Mouse (Mus musculus) activated CD4-positive, CD25-positive, alpha-beta regulatory T cell, adult 4 months (primary cell): Measurements from ENCODE around the gene Catsper1. TPM values are rescaled to one million over a fixed set of nuclear protein-coding genes. Genes with fewer than 3 reads are reported as not detected.

Experiments used
- ATAC-seq: one replicate; pipeline ENCODE4 v1.8.0; 2017
- polyA plus RNA-seq, 2 experiments: library from polyadenylated mRNA; unstranded; fragments of 100-300 nt; shearing (Covaris generic); gene quantifications; one replicate each; pipeline ENCODE4 v1.2.1; 2017

Catsper1 gene
- polyA plus RNA-seq, 2 experiments from 2014 or later = not detected

- no peak for ATAC-seq
Observed at GRCm38 (mm10) chr19:5356080-5356479, 20.5 kb downstream of the Catsper1 start.

DNA sequence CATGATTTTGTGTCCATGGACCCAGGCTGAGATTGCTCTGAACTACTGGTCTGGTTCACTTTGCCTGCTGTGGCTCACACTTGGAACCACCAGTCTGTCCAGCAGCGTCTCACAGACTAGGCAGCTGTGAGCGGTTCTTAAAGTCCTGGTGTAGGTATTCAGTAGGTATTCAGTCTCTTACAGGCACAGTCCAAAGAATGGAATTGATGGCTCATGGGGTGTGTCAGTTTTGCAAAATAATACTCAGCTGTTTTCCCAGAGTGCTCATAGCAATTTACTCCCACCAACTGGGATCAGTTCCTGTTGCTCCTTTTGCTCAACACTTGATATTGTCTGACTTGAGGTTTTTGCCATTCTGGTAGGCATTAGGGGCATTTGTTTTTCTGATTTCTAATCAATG is 26.6 kb downstream of the Catsper1 start:
- no peak for ATAC-seq

- ATAC-seq = peak; percentile 21
Observed at GRCm38 (mm10) chr19:5364124-5364523, 28.6 kb downstream of the Catsper1 start.

DNA sequence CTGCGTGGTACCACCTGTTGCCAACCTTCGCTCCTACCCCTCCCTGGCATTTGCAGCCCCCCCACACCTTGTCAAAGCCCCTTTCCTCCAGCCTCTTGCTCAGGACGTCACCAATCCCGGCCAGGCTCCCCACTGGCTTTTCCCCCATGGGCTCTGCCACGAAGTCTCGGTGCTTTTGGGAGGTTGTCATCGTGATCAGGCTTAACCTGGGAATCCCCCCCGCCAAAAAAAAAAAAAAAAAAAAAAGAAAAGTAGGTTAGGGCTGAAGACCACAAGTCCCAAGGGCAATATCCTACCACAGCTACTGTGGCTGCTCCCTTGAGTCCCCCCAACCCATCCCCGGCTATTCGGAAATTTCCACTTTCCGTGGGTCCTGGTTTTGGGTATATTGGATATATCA is 30.2 kb downstream of the Catsper1 start:
- no peak for ATAC-seq

DNA sequence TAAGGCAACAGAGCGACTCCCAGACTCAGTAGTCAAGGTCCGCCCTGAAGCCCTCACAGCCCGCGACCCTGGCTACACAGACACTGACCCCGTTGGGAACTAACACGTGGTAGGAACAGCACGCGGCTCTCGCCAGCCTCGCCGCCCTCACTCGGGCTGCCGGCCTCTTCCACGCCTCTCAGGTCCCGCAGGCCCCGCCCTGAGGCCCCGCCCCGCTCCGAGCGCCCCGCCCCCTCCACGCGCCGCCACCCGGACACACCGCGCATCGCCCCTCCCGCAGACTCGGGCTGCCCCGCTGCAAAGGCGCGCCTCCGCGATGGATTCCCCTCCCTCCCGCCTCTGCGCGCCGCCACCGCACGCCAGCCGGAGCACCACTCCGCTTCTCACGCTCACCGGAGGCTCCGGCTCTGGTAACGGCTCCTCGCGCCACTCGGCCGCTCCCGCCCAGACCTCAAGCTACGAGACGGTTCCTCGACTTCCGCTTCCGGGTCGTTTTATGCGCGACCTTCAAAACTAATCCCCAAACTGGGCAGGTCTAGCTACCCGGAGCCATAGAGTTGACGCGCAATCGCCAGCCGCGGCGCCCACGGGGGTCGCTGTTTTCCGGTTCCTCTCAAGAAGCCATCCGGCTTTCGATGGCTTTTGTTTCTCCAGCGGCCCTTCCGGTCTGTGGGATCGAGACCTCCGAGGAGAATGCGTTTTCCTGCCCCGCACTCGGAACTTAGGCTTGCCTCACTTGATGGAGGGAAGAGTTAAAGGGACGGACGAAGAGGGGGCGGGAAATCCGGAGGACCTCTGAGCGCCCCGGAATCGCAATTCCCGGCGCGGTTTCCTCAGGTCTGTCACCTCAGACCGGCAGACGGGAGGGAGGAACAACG is 30.9 kb downstream of the Catsper1 start, which contains the start of gene Eif1ad:
Gene Eif1ad, plus strand, starts transcription at position 567 of the 878 bp plus-strand sequence.
- peak; percentile 80 for ATAC-seq

- ATAC-seq = no peak
Observed at GRCm38 (mm10) chr19:5367053-5367359, 31.5 kb downstream of the Catsper1 start, which contains the start of gene Banf1. Banf1 (minus strand) TSS chr19:5367168.

DNA sequence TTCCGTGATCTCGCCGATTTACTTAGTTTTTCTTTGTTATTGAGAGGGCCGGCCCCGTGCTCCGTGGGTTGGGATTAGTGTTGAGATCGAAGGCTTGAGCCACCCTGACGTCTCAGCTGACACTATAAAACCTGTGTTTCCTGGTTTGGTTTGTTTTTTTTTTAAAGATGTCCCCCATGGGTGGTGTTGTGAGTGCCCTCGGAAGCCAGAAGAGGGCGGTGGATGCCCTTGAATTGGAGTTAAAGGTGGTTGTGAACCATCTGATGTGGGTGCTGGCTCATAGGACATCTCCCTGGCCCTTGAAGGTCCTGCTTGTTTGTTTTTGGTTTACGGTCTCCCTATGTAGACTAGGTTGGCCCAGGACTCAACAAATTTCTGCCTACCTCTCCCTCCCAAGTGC is 31.9 kb downstream of the Catsper1 start:
- no peak for ATAC-seq

- ATAC-seq = no peak
Observed at GRCm38 (mm10) chr19:5370932-5371331, 35.4 kb downstream of the Catsper1 start.

DNA sequence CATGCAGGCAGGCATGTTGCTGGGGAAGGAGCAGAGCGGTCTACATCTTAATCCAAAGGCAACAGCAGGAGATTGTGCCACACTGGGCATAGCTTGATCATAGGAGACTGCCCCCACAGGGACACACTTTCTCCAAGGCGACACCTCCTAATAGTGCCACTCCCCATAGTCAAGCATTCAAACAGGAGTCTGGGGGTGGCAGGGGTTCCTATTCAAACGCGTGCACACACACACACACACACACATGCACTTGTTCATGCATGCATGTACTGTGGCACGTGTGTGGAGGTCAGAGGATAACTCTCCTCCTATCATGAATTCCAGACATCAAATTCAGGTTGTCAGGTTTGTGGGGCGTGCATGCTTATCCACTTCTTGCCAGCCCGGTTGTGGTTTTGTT is 37.2 kb downstream of the Catsper1 start:
- no peak for ATAC-seq

GRCm38 (mm10) chr19:5374177-5374576 is 38.6 kb downstream of the Catsper1 start:
- ATAC-seq = no peak

GRCm38 (mm10) chr19:5374748-5375147 is 39.2 kb downstream of the Catsper1 start:
- no peak for ATAC-seq

DNA sequence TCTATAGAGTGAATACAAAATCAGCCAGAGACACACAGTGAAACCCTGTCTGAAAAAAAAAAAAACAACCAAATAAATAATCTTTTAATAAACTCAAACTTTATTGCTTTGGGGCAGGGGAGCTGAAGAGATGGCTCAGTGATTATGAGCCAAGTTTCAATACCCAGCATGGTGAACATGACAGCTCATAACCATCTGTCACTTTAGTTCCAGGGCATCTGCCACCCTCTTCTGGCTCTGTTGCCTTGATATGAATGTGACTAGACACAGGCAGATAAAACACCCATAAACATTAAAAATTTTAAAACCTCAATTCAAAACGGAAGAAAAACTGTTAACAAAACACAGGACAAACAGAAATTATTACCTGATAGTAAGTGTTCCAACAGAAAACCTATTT is 41.9 kb downstream of the Catsper1 start:
- ATAC-seq = no peak

- ATAC-seq = no peak
Observed at GRCm38 (mm10) chr19:5383326-5383725, 47.8 kb downstream of the Catsper1 start.

DNA sequence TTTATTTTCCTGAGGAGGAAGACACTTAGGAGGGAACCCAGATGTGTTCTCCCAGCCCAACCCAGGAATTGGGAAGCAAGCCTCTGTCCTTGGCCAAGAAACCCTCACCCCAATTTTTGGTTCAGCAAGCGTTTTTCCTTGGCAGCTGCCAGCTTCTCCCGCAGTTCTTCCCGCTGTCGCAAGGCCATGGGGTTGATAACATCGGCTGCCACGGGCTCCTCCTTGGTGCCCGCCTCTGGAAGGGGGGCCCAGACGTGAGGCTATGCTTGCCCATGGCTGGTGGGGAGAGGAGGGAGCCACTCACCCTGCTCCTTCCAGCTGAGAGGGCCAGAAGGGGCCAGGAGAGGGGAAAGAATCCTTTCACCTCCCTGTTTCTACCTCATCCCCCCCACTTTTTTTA is 49.2 kb downstream of the Catsper1 start:
- no peak for ATAC-seq

GRCm38 (mm10) chr19:5388011-5388441 is 52.5 kb downstream of the Catsper1 start:
- no peak for ATAC-seq

GRCm38 (mm10) chr19:5388588-5389242 is 53.2 kb downstream of the Catsper1 start, which contains the start of gene Sart1:
Sart1 (minus strand) TSS chr19:5388703.
- peak; percentile 72 for ATAC-seq

DNA sequence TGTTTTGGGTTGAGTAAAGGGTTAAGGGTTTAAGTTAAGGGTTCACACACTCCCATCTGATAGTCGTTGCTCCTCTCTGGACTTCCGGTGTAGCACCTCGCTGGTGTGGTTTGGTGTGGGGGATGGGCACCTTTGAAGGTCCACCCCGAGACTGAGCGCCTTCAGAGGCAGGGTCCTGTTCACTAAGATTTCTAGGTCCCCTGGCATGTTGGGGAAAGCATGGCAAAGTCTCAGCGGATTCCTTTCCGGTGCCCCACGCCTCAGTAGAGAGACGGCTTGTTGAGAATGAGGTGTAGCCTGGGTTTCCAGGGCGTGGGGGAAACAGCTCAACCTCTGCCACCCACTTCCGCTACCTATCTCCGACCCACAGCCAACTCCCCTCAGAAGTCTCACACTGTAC is 54.1 kb downstream of the Catsper1 start:
- peak; percentile 82 for ATAC-seq

- ATAC-seq = no peak
Observed at GRCm38 (mm10) chr19:5390416-5390815, 54.9 kb downstream of the Catsper1 start.

DNA sequence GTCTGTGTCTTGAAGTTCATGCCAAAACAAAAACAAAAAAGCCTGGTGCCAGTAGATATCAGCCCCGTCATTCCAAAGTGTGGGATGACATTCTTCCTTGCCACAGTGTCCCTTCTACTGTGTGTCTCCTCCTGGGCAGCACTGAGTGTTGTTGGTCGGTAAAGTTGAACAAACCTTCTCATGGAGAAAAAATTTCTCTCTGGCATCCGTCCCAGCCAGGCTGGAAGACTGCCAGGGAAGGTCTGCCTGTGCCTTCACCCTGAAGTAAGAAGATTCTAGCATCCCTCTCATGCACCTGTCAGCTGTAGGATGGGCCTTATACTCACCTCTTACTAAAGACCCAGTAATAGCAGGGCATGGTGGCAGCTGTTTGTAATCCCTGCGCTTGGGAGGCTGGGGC is 57.4 kb downstream of the Catsper1 start:
- no peak for ATAC-seq
